Mouse (Mus musculus): ENCODE results near the gene Arsb. TPM values are rescaled to one million over a fixed set of nuclear protein-coding genes. Genes with fewer than 3 reads are reported as not detected.
"Not testable (repeated sequence)": the region's sequence is repeated elsewhere in the genome, so short reads cannot be mapped to it uniquely, and the experiment has no call there.

Arsb gene
- polyA plus RNA-seq, 1 experiment from 2014 or later, result 12.5 TPM

- H3K4me3 ChIP-seq, result no peak overlapping the region
- H3K9ac ChIP-seq, result no peak overlapping the region
- no peak for ATAC-seq (ENCODE audit: insufficient number of reproducible peaks, insufficient read depth, low FRiP score, low TSS enrichment)
- no peaks in the 10 kb centered on the region for H3K36me3 ChIP-seq
- no peak overlapping the region for H3K27ac ChIP-seq
- no peaks in the 10 kb centered on the region for H3K9me3 ChIP-seq
- 64% methylated on average over 10 of the region's 10 CpGs for WGBS
- no peak overlapping the region for H3K4me2 ChIP-seq (replicated peaks)
- H3K4me1 ChIP-seq, result peaks cover 7% of the 10 kb centered on the region
- H3K27me3 ChIP-seq, result no peaks in the 10 kb centered on the region
Observed at GRCm38 (mm10) chr13:93976897-93977530, 205.6 kb downstream of the Arsb start.

DNA sequence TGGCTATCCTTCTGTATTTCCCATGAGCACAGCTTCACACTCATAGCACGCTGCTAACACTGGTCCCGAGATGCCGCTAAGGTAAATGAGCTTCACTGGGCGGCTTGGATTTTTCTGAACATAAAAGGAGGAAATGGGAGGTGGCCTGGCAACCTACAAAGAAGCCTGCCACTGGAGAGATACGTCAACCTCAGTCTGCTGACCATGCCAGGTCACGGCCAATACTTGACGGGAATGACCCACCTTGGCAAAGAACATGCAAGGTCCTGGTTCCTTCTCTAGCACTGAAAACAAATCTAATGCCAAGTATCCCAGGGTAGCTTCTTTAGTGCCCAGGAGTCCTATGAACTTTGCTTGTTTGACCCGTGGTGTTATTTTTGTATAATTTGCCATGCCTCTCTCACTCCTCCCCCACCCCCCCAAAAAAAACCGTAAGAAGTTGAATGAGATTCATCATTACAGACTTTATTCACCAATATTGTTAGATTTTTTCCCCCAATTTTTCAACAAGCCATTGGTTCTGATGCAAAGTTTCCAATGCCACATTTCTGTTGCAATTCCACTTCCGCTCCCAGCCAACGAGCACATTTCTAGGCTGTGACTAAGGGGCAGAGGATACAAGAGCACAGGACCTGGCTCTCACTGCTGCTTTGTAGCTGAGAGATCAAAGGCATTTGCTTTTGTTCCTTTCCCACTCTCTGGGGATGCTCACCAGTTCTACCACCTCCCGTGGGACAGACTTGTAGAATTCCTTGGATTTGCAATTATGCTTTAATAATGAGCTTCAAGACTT lies 207.5 kb downstream of the Arsb start:
- 70% methylated on average over 12 of the region's 12 CpGs for WGBS
- H3K27me3 ChIP-seq, result no peaks in the 10 kb centered on the region
- no peak overlapping the region for H3K9ac ChIP-seq
- no peak for ATAC-seq (ENCODE audit: insufficient number of reproducible peaks, insufficient read depth, low FRiP score, low TSS enrichment)
- no peaks in the 10 kb centered on the region for H3K36me3 ChIP-seq
- H3K4me2 ChIP-seq (replicated peaks), result no peak overlapping the region
- H3K27ac ChIP-seq, result no peak overlapping the region
- H3K9me3 ChIP-seq, result no peaks in the 10 kb centered on the region
- no peak overlapping the region for H3K4me3 ChIP-seq
- H3K4me1 ChIP-seq, result peaks cover 7% of the 10 kb centered on the region

- no peak overlapping the region for H3K4me2 ChIP-seq (replicated peaks)
- no peak for ATAC-seq (ENCODE audit: insufficient number of reproducible peaks, insufficient read depth, low FRiP score, low TSS enrichment)
- H3K4me1 ChIP-seq, result peaks cover 7% of the 10 kb centered on the region
- H3K9me3 ChIP-seq, result no peaks in the 10 kb centered on the region
- H3K9ac ChIP-seq, result no peak overlapping the region
- no peaks in the 10 kb centered on the region for H3K27me3 ChIP-seq
- no peaks in the 10 kb centered on the region for H3K36me3 ChIP-seq
- H3K27ac ChIP-seq, result no peak overlapping the region
- WGBS, result 73% methylated on average over 1 of the region's 1 CpGs
- no peak overlapping the region for H3K4me3 ChIP-seq
Observed at GRCm38 (mm10) chr13:93979754-93980153, 208.3 kb downstream of the Arsb start.

DNA sequence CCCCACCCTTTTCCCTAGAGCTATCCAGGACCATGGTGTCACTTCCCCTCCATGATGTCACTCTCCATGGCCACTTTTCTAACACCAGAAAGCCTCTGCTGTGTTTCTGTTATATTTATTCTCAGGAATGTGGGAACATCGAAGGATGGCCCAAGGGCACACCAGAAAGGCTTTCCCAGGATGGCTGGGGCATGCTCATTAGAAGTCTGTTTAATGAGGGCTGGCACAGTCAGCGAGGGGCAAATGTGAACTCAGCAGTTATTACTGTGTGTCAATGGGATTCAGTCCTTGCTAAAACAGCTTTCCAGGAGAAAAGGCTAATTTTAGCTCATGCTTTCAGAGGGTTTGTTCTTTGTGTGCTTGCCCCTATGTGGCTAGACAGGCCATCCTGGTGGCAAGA lies 213.1 kb downstream of the Arsb start:
- H3K27me3 ChIP-seq, result no peaks in the 10 kb centered on the region
- no peaks in the 10 kb centered on the region for H3K4me1 ChIP-seq
- H3K9ac ChIP-seq, result no peak overlapping the region
- no peak overlapping the region for H3K4me2 ChIP-seq (replicated peaks)
- WGBS, result 57% methylated on average over 2 of the region's 2 CpGs
- ATAC-seq (ENCODE audit: insufficient number of reproducible peaks, insufficient read depth, low FRiP score, low TSS enrichment), result no peak
- no peak overlapping the region for H3K27ac ChIP-seq
- H3K9me3 ChIP-seq, result no peaks in the 10 kb centered on the region
- no peak overlapping the region for H3K4me3 ChIP-seq
- H3K36me3 ChIP-seq, result no peaks in the 10 kb centered on the region

GRCm38 (mm10) chr13:93985181-93985580 lies 213.8 kb downstream of the Arsb start:
- no peak overlapping the region for H3K4me3 ChIP-seq
- ATAC-seq (ENCODE audit: insufficient number of reproducible peaks, insufficient read depth, low FRiP score, low TSS enrichment), result no peak
- H3K4me1 ChIP-seq, result peaks cover 5% of the 10 kb centered on the region; the same call in 1 of the 2 replicates
- no peak overlapping the region for H3K27ac ChIP-seq
- H3K9me3 ChIP-seq, result no peaks in the 10 kb centered on the region
- H3K27me3 ChIP-seq, result no peaks in the 10 kb centered on the region
- no peak overlapping the region for H3K4me2 ChIP-seq (replicated peaks)
- WGBS, result 78% methylated on average over 7 of the region's 7 CpGs
- no peaks in the 10 kb centered on the region for H3K36me3 ChIP-seq
- no peak overlapping the region for H3K9ac ChIP-seq

DNA sequence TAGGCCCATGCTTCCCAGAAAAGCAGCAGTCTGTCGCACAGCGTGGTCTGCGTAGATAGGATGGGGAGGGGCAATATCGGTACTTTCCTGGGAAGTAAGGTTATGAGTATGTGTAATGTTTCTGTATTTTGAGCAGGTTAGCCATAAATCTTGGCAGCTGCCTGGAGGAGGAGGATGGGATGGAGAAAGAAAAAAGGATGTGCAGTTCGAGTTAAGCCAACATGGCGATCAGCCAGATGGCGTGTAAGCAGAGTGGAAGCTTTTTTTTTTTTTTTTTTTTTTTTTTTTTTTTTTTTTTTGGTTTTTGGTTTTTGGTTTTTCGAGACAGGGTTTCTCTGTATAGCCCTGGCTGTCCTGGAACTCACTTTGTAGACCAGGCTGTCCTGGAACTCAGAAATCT lies 214.3 kb downstream of the Arsb start:
- H3K36me3 ChIP-seq; H3K4me3 ChIP-seq; ATAC-seq (ENCODE audit: insufficient number of reproducible peaks, insufficient read depth, low FRiP score, low TSS enrichment); H3K27me3 ChIP-seq; H3K27ac ChIP-seq; H3K9me3 ChIP-seq; H3K4me1 ChIP-seq; H3K9ac ChIP-seq; H3K4me2 ChIP-seq (replicated peaks): not testable (repeated sequence)
- 91% methylated on average over 8 of the region's 8 CpGs for WGBS

DNA sequence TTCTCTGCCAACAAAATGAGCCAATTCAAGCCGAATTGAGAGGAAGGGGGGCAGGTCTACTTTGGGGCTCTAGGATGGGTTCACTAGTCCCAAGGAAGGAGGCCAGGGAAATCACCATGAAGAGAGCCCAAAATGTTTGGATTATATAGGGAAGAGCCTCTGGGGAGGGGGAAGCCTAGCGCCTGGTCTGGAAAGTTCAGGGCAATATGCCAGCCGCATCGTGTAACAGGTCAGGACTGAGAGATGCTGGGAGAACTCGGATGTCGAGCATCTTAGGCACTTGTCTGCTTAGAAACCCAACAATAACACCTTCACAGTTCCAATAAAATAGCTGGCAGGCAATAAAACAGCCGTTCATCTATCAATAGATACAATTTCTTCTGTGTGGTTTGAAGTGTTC lies 216.2 kb downstream of the Arsb start:
- Histone ChIP-seq H3K4me3 (no peak overlapping the region), H3K27me3 (no peaks in the 10 kb centered on the region), H3K36me3 (no peaks in the 10 kb centered on the region), H3K27ac (no peak overlapping the region), H3K4me2 (replicated peaks) (no peak overlapping the region), H3K4me1 (peaks cover 5% of the 10 kb centered on the region; the same call in 1 of the 2 replicates), H3K9me3 (no peaks in the 10 kb centered on the region), H3K9ac (no peak overlapping the region)
- 78% methylated on average over 7 of the region's 7 CpGs for WGBS
- no peak for ATAC-seq (ENCODE audit: insufficient number of reproducible peaks, insufficient read depth, low FRiP score, low TSS enrichment)

GRCm38 (mm10) chr13:93989208-93989607 lies 217.8 kb downstream of the Arsb start:
- Histone ChIP-seq H3K4me2 (replicated peaks) (no peak overlapping the region), H3K27ac (no peak overlapping the region), H3K9ac (no peak overlapping the region), H3K36me3 (no peaks in the 10 kb centered on the region), H3K4me3 (no peak overlapping the region), H3K9me3 (no peaks in the 10 kb centered on the region), H3K27me3 (no peaks in the 10 kb centered on the region), H3K4me1 (peaks cover 5% of the 10 kb centered on the region; the same call in 1 of the 2 replicates)
- WGBS, result 72% methylated on average over 3 of the region's 4 CpGs
- ATAC-seq (ENCODE audit: insufficient number of reproducible peaks, insufficient read depth, low FRiP score, low TSS enrichment), result no peak

DNA sequence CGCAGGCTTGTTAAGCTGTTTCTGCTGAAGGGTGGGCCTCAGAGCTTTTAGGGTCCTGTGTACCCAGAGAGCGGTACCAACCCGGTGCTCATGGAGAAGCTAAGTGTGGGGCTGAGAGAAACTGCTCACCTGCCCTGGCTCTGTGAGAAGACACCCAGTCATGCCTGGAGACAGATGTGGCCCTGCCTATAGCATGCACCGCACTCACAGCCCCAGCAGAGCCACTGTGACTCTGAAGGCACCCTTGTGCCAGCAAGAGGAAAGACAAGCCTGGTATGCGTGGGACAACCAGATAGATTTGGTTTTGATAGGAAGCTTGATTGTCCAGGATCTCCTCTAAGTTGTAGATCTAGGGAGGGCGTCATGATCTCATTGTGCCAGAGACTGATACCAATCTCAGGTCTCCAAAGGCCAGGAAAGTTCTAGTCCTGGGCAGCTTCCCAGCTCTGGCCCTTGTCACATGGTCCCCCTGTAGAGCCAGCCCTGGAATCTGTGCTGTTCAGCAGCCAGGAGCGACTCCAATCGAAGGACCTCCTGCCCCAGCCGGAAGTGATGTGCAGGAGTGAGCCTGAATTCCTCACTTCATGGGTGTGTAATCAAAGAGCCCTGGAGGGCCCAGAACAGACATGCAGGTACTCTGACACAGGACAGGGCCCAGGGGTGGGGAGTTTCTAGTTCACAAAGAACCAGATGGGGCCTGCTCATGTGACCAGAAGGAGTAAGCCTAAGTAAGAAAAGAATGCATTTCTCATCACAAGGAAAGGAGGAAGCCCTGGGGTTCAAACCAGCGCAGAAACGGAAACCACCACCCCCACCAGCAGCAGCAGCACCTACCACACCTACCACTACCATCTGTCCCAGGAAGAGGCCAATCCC lies 218.5 kb downstream of the Arsb start:
- no peaks in the 10 kb centered on the region for H3K27me3 ChIP-seq
- no peak overlapping the region for H3K9ac ChIP-seq
- no peak overlapping the region for H3K4me3 ChIP-seq
- 77% methylated on average over 11 of the region's 11 CpGs for WGBS
- H3K4me1 ChIP-seq, result peaks cover 5% of the 10 kb centered on the region; the same call in 1 of the 2 replicates
- H3K4me2 ChIP-seq (replicated peaks), result no peak overlapping the region
- ATAC-seq (ENCODE audit: insufficient number of reproducible peaks, insufficient read depth, low FRiP score, low TSS enrichment), result no peak
- H3K27ac ChIP-seq, result no peak overlapping the region
- H3K36me3 ChIP-seq, result no peaks in the 10 kb centered on the region
- H3K9me3 ChIP-seq, result no peaks in the 10 kb centered on the region

GRCm38 (mm10) chr13:93990841-93991240 lies 219.4 kb downstream of the Arsb start:
- no peak for ATAC-seq (ENCODE audit: insufficient number of reproducible peaks, insufficient read depth, low FRiP score, low TSS enrichment)
- Histone ChIP-seq H3K27me3 (no peaks in the 10 kb centered on the region), H3K9me3 (no peaks in the 10 kb centered on the region), H3K4me2 (replicated peaks) (no peak overlapping the region), H3K36me3 (no peaks in the 10 kb centered on the region), H3K9ac (no peak overlapping the region), H3K27ac (no peak overlapping the region), H3K4me1 (peaks cover 5% of the 10 kb centered on the region; the same call in 1 of the 2 replicates), H3K4me3 (no peak overlapping the region)
- 87% methylated on average over 3 of the region's 3 CpGs for WGBS

- no peaks in the 10 kb centered on the region for H3K36me3 ChIP-seq
- 93% methylated on average over 5 of the region's 5 CpGs for WGBS
- no peaks in the 10 kb centered on the region for H3K9me3 ChIP-seq
- peaks cover 5% of the 10 kb centered on the region; the same call in 1 of the 2 replicates for H3K4me1 ChIP-seq
- no peak overlapping the region for H3K9ac ChIP-seq
- H3K4me3 ChIP-seq, result no peak overlapping the region
- no peak overlapping the region for H3K27ac ChIP-seq
- H3K27me3 ChIP-seq, result no peaks in the 10 kb centered on the region
- no peak for ATAC-seq (ENCODE audit: insufficient number of reproducible peaks, insufficient read depth, low FRiP score, low TSS enrichment)
- no peak overlapping the region for H3K4me2 ChIP-seq (replicated peaks)
Observed at GRCm38 (mm10) chr13:93992342-93992882, 221.0 kb downstream of the Arsb start.
